Mouse (Mus musculus): ENCODE results near the gene Fibin.

Fibin gene

GRCm38 (mm10) chr2:110362432-110363283 lies at the start of gene Fibin:
TSS of gene Fibin (minus strand) at chr2:110363183.
- DNase-seq, result no peak

- DNase-seq, result no peak
Observed at GRCm38 (mm10) chr2:110411428-110411827, 48.4 kb upstream of the Fibin start.

GRCm38 (mm10) chr2:110408757-110409156 lies 45.8 kb upstream of the Fibin start:
- DNase-seq, result no peak

GRCm38 (mm10) chr2:110392714-110393336 lies 29.8 kb upstream of the Fibin start:
- DNase-seq, result no peak

- DNase-seq, result no peak
Observed at GRCm38 (mm10) chr2:110390736-110391409, 27.9 kb upstream of the Fibin start.

GRCm38 (mm10) chr2:110379811-110380210 lies 16.8 kb upstream of the Fibin start:
- no peak for DNase-seq

- DNase-seq, result no peak
Observed at GRCm38 (mm10) chr2:110376660-110377059, 13.7 kb upstream of the Fibin start.

- DNase-seq, result no peak
Observed at GRCm38 (mm10) chr2:110375475-110375874, 12.5 kb upstream of the Fibin start.

GRCm38 (mm10) chr2:110373186-110373585 lies 10.2 kb upstream of the Fibin start:
- DNase-seq, result no peak

- DNase-seq, result no peak
Observed at GRCm38 (mm10) chr2:110367382-110367887, 4.5 kb upstream of the Fibin start.

GRCm38 (mm10) chr2:110365401-110365800 lies 2.4 kb upstream of the Fibin start:
- DNase-seq, result no peak

GRCm38 (mm10) chr2:110363855-110364254 lies 872 bp upstream of the Fibin start:
- DNase-seq, result no peak

GRCm38 (mm10) chr2:110353302-110353970 lies 9.5 kb downstream of the Fibin start:
- no peak for DNase-seq

- DNase-seq, result no peak
Observed at GRCm38 (mm10) chr2:110351843-110352251, 11.1 kb downstream of the Fibin start.

- no peak for DNase-seq
Observed at GRCm38 (mm10) chr2:110351406-110351805, 11.6 kb downstream of the Fibin start.

GRCm38 (mm10) chr2:110328953-110329352 lies 34.0 kb downstream of the Fibin start:
- DNase-seq, result no peak

GRCm38 (mm10) chr2:110319949-110320348 lies 43.0 kb downstream of the Fibin start:
- DNase-seq, result no peak

GRCm38 (mm10) chr2:110319266-110319665 lies 43.7 kb downstream of the Fibin start:
- DNase-seq, result no peak

GRCm38 (mm10) chr2:110318719-110319118 lies 44.3 kb downstream of the Fibin start:
- DNase-seq, result no peak

- no peak for DNase-seq
Observed at GRCm38 (mm10) chr2:110316116-110316883, 46.7 kb downstream of the Fibin start.

- no peak for DNase-seq
Observed at GRCm38 (mm10) chr2:110314509-110315155, 48.4 kb downstream of the Fibin start, which contains the start of gene Bbox1. TSS of gene Bbox1 (minus strand) at chr2:110314560.
